Mouse (Mus musculus): ENCODE measurements around the gene Denr. TPM values are rescaled to one million over a fixed set of nuclear protein-coding genes. Genes with fewer than 3 reads are reported as not detected.

The Denr gene
- polyA plus RNA-seq, 1 experiment: 9.7 TPM

GRCm38 (mm10) chr5:123938479-123938878 lies 31.5 kb downstream of the Denr start:
- Histone ChIP-seq H3K4me3 (ENCODE audit: control insufficient read depth, insufficient read depth, low read length) (no peak overlapping the region), H3K27me3 (ENCODE audit: control insufficient read depth, insufficient read depth, low read length) (no peaks in the 10 kb centered on the region), H3K4me1 (replicated peaks; ENCODE audit: control insufficient read depth, insufficient read depth, low read length) (no peaks in the 10 kb centered on the region), H3K27ac (ENCODE audit: control insufficient read depth, insufficient read depth, low read length) (no peak overlapping the region), H3K36me3 (ENCODE audit: control insufficient read depth, insufficient read depth, low read length) (no peaks in the 10 kb centered on the region)
- TF ChIP-seq CTCF (IDR thresholded peaks at IDR 0.05; ENCODE audit: borderline replicate concordance, control insufficient read depth, extremely low read depth, insufficient read depth, low read length, poor library complexity) (no peak), POLR2A (IDR thresholded peaks at IDR 0.05; ENCODE audit: control insufficient read depth, extremely low read depth, insufficient read depth, low read length, poor library complexity) (no peak)
- DNase-seq: no peak
- WGBS: 23% methylated on average over 5 of the region's 5 CpGs

GRCm38 (mm10) chr5:123946546-123946945 lies 39.6 kb downstream of the Denr start:
- H3K4me1 ChIP-seq (replicated peaks; ENCODE audit: control insufficient read depth, insufficient read depth, low read length): no peaks in the 10 kb centered on the region
- no peaks in the 10 kb centered on the region for H3K36me3 ChIP-seq (ENCODE audit: control insufficient read depth, insufficient read depth, low read length)
- DNase-seq: no peak
- WGBS: 85% methylated on average over 4 of the region's 4 CpGs
- no peak for TF ChIP-seq POLR2A (IDR thresholded peaks at IDR 0.05; ENCODE audit: control insufficient read depth, extremely low read depth, insufficient read depth, low read length, poor library complexity)
- H3K27ac ChIP-seq (ENCODE audit: control insufficient read depth, insufficient read depth, low read length): no peak overlapping the region
- no peaks in the 10 kb centered on the region for H3K27me3 ChIP-seq (ENCODE audit: control insufficient read depth, insufficient read depth, low read length)
- H3K4me3 ChIP-seq (ENCODE audit: control insufficient read depth, insufficient read depth, low read length): no peak overlapping the region

DNA sequence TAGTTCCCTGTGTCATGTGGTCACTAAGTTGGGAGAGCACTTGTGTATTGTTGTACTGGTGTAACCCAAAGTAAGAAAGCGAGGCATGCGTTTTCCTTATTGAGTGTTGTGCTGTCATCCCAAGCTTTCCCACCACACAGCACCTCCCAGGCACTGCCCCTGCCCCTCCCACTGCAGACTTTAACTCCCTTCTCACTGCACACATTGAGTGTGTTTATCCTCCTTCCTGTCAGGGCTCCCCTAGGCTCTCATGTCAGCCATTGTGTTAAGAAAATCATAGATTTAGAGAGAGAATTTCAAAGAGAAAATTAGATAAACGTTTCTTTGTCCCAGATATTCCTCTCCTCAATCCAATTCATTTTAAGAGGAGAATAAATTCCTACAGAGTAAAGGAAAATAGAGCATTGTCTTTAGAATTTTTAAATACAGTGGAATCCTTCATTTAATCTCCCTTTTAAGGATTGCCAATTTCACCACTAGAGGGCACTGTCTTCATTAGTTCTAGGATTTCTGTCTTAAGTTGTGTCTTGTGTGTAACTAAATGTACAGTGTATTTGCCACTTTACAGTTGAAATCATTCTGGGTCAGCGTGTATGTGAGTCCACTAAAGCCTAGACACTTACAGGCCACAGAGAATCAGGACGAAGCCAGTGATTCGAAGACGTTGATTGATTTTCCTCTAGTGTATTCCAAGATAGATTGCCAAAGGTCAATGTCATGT lies 40.2 kb downstream of the Denr start:
- TF ChIP-seq CTCF (IDR thresholded peaks at IDR 0.05; ENCODE audit: borderline replicate concordance, control insufficient read depth, extremely low read depth, insufficient read depth, low read length, poor library complexity) (no peak), POLR2A (IDR thresholded peaks at IDR 0.05; ENCODE audit: control insufficient read depth, extremely low read depth, insufficient read depth, low read length, poor library complexity) (no peak)
- Histone ChIP-seq H3K27me3 (ENCODE audit: control insufficient read depth, insufficient read depth, low read length) (no peaks in the 10 kb centered on the region), H3K36me3 (ENCODE audit: control insufficient read depth, insufficient read depth, low read length) (no peaks in the 10 kb centered on the region), H3K27ac (ENCODE audit: control insufficient read depth, insufficient read depth, low read length) (no peak overlapping the region), H3K4me3 (ENCODE audit: control insufficient read depth, insufficient read depth, low read length) (no peak overlapping the region), H3K4me1 (replicated peaks; ENCODE audit: control insufficient read depth, insufficient read depth, low read length) (no peaks in the 10 kb centered on the region)
- peak; percentile 21 for DNase-seq
- WGBS: 60% methylated on average over 7 of the region's 7 CpGs

DNA sequence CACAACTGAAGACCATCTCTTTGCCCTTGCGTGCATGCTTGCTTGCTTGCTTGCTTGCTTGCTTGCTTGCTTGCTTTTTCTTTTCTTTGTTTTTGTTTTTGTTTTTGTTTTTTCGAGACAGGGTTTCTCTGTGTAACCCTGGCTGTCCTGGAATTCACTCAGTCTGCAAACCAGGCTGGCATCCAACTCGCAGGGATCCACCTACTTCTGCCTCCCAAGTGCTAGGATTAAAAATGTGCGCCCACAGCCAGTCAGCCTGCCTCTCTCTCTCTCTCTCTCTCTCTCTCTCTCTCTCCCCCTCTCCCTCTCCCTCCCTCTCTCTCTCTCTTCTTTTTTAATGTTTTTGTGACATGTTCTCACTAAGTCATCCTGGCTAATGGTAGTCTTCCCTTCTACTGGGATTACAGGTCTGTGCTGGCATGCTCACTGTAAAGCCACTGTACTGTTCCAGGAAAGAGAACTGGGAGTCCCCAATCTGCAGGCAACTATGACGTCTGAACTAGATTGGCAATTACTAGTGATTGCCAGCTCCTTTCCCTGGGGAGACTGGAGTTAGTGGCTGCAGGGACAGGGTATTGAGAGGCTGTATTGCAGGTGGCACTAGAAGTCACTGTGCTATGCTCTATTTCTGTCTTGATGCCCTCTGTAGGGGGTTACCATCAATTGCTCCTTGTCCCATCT lies 45.5 kb downstream of the Denr start:
- TF ChIP-seq POLR2A (IDR thresholded peaks at IDR 0.05; ENCODE audit: control insufficient read depth, extremely low read depth, insufficient read depth, low read length, poor library complexity) (no peak), CTCF (IDR thresholded peaks at IDR 0.05; ENCODE audit: borderline replicate concordance, control insufficient read depth, extremely low read depth, insufficient read depth, low read length, poor library complexity) (no peak)
- H3K4me3 ChIP-seq (ENCODE audit: control insufficient read depth, insufficient read depth, low read length): no peak overlapping the region
- H3K27me3 ChIP-seq (ENCODE audit: control insufficient read depth, insufficient read depth, low read length): no peaks in the 10 kb centered on the region
- 88% methylated on average over 5 of the region's 5 CpGs for WGBS
- H3K36me3 ChIP-seq (ENCODE audit: control insufficient read depth, insufficient read depth, low read length): no peaks in the 10 kb centered on the region
- no peak overlapping the region for H3K27ac ChIP-seq (ENCODE audit: control insufficient read depth, insufficient read depth, low read length)
- H3K4me1 ChIP-seq (replicated peaks; ENCODE audit: control insufficient read depth, insufficient read depth, low read length): no peaks in the 10 kb centered on the region
- DNase-seq: no peak

DNA sequence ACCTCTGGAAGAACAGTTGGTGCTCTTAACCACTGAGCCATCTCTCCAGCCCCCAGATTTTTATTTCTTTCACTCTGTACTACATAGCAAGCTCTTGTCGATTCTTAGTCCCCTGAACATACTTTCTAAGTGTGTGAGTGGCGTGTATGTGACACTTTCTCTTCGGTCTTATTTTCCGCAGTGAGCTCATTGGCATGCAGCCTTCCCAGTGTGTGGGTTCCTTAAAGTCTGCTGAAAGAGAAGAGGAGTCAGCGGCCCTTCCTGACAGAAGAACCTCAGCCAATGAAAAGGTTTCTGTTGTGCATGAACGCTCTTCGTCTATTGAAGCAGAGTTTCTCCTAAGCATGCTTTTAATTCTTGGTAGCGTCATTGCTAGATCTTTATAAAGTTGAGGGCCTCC lies 50.2 kb downstream of the Denr start:
- WGBS: 95% methylated on average over 8 of the region's 8 CpGs
- Histone ChIP-seq H3K27me3 (ENCODE audit: control insufficient read depth, insufficient read depth, low read length) (no peaks in the 10 kb centered on the region), H3K4me1 (replicated peaks; ENCODE audit: control insufficient read depth, insufficient read depth, low read length) (no peaks in the 10 kb centered on the region), H3K4me3 (ENCODE audit: control insufficient read depth, insufficient read depth, low read length) (no peak overlapping the region), H3K36me3 (ENCODE audit: control insufficient read depth, insufficient read depth, low read length) (no peaks in the 10 kb centered on the region), H3K27ac (ENCODE audit: control insufficient read depth, insufficient read depth, low read length) (no peak overlapping the region)
- no peak for DNase-seq
- TF ChIP-seq POLR2A (IDR thresholded peaks at IDR 0.05; ENCODE audit: control insufficient read depth, extremely low read depth, insufficient read depth, low read length, poor library complexity) (no peak), CTCF (IDR thresholded peaks at IDR 0.05; ENCODE audit: borderline replicate concordance, control insufficient read depth, extremely low read depth, insufficient read depth, low read length, poor library complexity) (no peak)

GRCm38 (mm10) chr5:123959018-123959417 lies 52.0 kb downstream of the Denr start:
- H3K27me3 ChIP-seq (ENCODE audit: control insufficient read depth, insufficient read depth, low read length): no peaks in the 10 kb centered on the region
- no peaks in the 10 kb centered on the region for H3K4me1 ChIP-seq (replicated peaks; ENCODE audit: control insufficient read depth, insufficient read depth, low read length)
- H3K36me3 ChIP-seq (ENCODE audit: control insufficient read depth, insufficient read depth, low read length): no peaks in the 10 kb centered on the region
- no peak overlapping the region for H3K4me3 ChIP-seq (ENCODE audit: control insufficient read depth, insufficient read depth, low read length)
- 95% methylated on average over 3 of the region's 3 CpGs for WGBS
- TF ChIP-seq POLR2A (IDR thresholded peaks at IDR 0.05; ENCODE audit: control insufficient read depth, extremely low read depth, insufficient read depth, low read length, poor library complexity) (no peak), CTCF (IDR thresholded peaks at IDR 0.05; ENCODE audit: borderline replicate concordance, control insufficient read depth, extremely low read depth, insufficient read depth, low read length, poor library complexity) (no peak)
- DNase-seq: no peak
- H3K27ac ChIP-seq (ENCODE audit: control insufficient read depth, insufficient read depth, low read length): no peak overlapping the region

Measured in thymus, adult 2 months (tissue).